Mouse (Mus musculus): ENCODE results near the gene Rapgef1. TPM values are rescaled to one million over a fixed set of nuclear protein-coding genes. Genes with fewer than 3 reads are reported as not detected.

The Rapgef1 gene
- polyA plus RNA-seq, 1 experiment = 75.7 TPM

DNA sequence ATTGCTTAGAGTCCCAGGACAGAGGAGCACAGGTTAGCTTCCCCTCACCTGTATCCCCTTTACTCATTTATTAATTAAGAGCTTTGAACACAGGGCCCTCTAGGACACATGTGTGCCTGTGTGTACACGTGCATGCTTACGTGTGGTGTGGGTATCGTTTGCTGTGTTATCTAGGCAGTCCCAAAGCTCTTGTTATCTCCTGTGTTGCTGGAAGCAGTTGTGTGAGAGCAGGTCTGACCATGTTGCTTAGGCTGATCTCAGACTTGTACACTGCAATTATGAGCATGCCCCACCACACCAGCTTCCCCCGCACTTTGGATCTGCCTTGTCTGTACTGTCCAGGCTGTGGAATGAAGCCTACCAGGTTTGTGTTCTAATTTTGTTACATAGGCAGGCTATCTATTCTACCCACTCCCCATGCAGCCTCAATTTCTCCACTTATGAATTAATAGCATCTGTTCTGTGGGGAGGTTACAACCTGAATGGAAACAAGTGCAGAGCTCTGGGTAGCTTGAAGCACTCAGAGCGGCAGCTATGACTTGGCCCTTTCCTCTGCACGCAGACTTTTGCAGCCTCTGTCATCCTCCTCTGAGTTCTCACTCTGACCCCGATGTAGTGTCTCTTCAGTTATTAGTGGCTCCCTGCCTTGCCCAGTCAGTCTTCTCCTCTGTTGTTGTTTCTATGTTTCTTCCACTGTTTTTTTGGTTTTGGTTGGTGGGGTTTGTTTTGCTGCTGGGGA, 63.9 kb downstream of the Rapgef1 start:
- no peak for TF ChIP-seq POLR2A (IDR thresholded peaks at IDR 0.05; ENCODE audit: insufficient read depth, low read depth, low read length)
- TF ChIP-seq CTCF (IDR thresholded peaks at IDR 0.05; ENCODE audit: insufficient read depth, low read depth, low read length) = no peak
- 85% methylated on average over 7 of the region's 7 CpGs for WGBS
- H3K4me3 ChIP-seq (ENCODE audit: insufficient read depth, low read depth, low read length) = no peak overlapping the region

DNA sequence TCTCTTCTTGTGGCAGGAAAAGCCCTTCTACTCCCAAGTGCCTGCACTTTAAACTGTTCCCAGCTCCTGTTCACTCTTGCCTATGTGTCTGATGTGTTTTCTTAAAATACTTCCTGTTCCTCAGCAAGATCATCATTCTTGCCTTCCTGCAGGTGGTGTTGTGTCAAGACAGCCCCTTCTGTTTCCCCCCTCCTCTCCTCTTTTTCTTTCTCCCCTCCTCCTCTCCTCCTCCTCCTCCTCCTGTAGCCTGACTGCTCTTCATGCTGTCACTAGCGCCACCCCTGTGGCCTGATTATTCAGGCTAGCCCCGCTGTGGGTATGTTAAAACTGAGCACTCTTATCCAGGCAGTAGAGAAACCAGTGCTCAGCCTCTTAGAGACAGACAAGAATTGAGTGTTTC, 65.0 kb downstream of the Rapgef1 start:
- H3K4me3 ChIP-seq (ENCODE audit: insufficient read depth, low read depth, low read length) = no peak overlapping the region
- H3K27ac ChIP-seq (ENCODE audit: insufficient read depth, low read depth, low read length) = no peak overlapping the region
- WGBS = 33% methylated on average over 2 of the region's 2 CpGs
- TF ChIP-seq CTCF (IDR thresholded peaks at IDR 0.05; ENCODE audit: insufficient read depth, low read depth, low read length) = no peak
- TF ChIP-seq POLR2A (IDR thresholded peaks at IDR 0.05; ENCODE audit: insufficient read depth, low read depth, low read length) = no peak
- H3K4me1 ChIP-seq (ENCODE audit: control insufficient read depth, insufficient read depth, low read length) = peaks cover 10% of the 10 kb centered on the region

More for the DNA sequence above, 63.9 kb downstream of the Rapgef1 start:
- no peak overlapping the region for H3K27ac ChIP-seq (ENCODE audit: insufficient read depth, low read depth, low read length)
- peaks cover 10% of the 10 kb centered on the region for H3K4me1 ChIP-seq (ENCODE audit: control insufficient read depth, insufficient read depth, low read length)

DNA sequence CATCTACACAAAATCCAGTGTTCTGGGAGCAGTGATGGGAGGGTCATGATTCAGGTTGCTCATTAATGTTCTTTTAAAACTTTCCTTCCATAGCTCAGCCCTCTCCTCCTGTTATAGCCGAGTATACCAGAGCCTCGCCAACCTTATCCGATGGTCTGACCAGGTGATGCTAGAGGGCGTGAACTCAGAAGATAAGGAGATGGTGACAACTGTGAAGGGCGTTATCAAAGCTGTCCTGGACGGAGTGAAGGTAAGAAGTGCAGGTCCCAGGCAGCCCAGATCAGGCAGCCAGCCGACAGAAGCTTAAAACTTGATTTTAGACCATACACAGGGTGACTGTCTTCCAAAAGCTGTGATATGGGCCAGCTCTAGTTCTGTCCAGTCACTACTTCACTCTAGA, 69.5 kb downstream of the Rapgef1 start:
- TF ChIP-seq POLR2A (IDR thresholded peaks at IDR 0.05; ENCODE audit: insufficient read depth, low read depth, low read length) (no peak), CTCF (IDR thresholded peaks at IDR 0.05; ENCODE audit: insufficient read depth, low read depth, low read length) (no peak)
- H3K27ac ChIP-seq (ENCODE audit: insufficient read depth, low read depth, low read length) = no peak overlapping the region
- 93% methylated on average over 7 of the region's 7 CpGs for WGBS

DNA sequence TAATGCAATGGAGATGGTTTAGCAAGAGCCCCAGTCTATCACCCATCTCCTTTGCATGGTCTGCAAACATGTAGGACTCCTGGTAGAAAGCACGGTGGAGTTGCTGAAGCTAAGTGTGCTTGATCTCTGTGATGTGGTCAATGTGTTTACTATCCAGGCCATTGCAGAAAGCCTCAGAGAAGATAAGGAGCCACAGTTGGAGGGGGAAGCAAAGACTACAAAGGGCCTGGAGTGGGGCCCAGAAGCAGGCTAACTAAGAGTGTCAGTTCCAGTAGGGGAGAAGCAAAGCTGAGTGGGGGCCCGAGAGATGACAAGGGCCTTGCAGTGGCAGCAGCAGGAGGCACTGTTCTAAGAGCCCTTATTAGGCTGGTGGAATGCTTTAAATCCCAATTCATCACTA, 70.0 kb downstream of the Rapgef1 start:
- Histone ChIP-seq H3K4me3 (ENCODE audit: insufficient read depth, low read depth, low read length) (no peak overlapping the region), H3K4me1 (ENCODE audit: control insufficient read depth, insufficient read depth, low read length) (peaks cover 12% of the 10 kb centered on the region), H3K27ac (ENCODE audit: insufficient read depth, low read depth, low read length) (no peak overlapping the region)
- WGBS = 49% methylated on average over 2 of the region's 2 CpGs
- no peak for TF ChIP-seq CTCF (IDR thresholded peaks at IDR 0.05; ENCODE audit: insufficient read depth, low read depth, low read length)
- TF ChIP-seq POLR2A (IDR thresholded peaks at IDR 0.05; ENCODE audit: insufficient read depth, low read depth, low read length) = no peak

More for the DNA sequence above, 69.5 kb downstream of the Rapgef1 start:
- H3K4me3 ChIP-seq (ENCODE audit: insufficient read depth, low read depth, low read length) = no peak overlapping the region
- H3K4me1 ChIP-seq (ENCODE audit: control insufficient read depth, insufficient read depth, low read length) = peaks cover 12% of the 10 kb centered on the region

DNA sequence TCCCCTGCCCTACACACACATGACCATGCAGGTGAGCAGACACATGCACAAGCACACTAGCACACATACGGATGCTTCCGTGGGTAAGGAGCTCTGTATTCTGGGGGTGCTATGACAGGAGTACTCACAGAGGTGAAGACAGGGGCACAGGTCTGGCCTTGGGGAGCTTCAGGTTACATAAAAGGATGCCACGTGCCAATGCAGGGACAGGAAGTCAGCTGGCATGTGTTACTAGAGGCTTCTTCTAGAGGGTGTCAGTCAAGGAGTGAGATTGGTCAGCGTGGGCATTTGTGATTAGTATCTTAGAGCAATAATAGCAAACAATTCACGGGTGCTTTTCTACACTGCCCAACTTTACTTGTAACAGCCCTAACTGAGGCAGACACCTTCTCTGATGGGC, 71.5 kb downstream of the Rapgef1 start:
- Histone ChIP-seq H3K4me1 (ENCODE audit: control insufficient read depth, insufficient read depth, low read length) (peaks cover 5% of the 10 kb centered on the region; the same call in 1 of the 2 replicates), H3K4me3 (ENCODE audit: insufficient read depth, low read depth, low read length) (no peak overlapping the region), H3K27ac (ENCODE audit: insufficient read depth, low read depth, low read length) (no peak overlapping the region)
- 88% methylated on average over 5 of the region's 5 CpGs for WGBS
- TF ChIP-seq POLR2A (IDR thresholded peaks at IDR 0.05; ENCODE audit: insufficient read depth, low read depth, low read length) (no peak), CTCF (IDR thresholded peaks at IDR 0.05; ENCODE audit: insufficient read depth, low read depth, low read length) (no peak)

DNA sequence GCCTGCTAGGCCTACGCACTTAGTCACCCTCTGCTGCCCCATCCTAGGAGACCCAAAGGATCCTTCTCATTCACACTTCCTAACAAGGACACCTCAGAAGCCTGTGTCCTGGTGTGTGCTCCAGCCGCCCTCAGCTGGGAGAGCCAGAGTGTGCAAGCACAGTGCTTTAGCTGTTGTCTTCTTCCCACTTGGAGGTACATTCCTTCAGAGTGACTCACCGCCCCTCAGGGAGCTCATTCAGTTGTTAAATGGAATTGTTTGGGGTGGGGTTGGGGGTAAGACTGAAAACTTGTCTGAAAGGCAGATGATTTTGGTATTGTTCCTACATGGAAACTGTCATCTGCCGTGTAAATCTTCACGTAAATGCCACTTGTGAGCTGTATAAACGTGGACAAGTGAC, 72.0 kb downstream of the Rapgef1 start:
- Histone ChIP-seq H3K4me1 (ENCODE audit: control insufficient read depth, insufficient read depth, low read length) (0 out of 2 replicates have a peak, but pooled peaks cover 2% of the 10 kb centered on the region), H3K4me3 (ENCODE audit: insufficient read depth, low read depth, low read length) (no peak overlapping the region), H3K27ac (ENCODE audit: insufficient read depth, low read depth, low read length) (no peak overlapping the region)
- TF ChIP-seq POLR2A (IDR thresholded peaks at IDR 0.05; ENCODE audit: insufficient read depth, low read depth, low read length) (no peak), CTCF (IDR thresholded peaks at IDR 0.05; ENCODE audit: insufficient read depth, low read depth, low read length) (no peak)
- 73% methylated on average over 6 of the region's 6 CpGs for WGBS

DNA sequence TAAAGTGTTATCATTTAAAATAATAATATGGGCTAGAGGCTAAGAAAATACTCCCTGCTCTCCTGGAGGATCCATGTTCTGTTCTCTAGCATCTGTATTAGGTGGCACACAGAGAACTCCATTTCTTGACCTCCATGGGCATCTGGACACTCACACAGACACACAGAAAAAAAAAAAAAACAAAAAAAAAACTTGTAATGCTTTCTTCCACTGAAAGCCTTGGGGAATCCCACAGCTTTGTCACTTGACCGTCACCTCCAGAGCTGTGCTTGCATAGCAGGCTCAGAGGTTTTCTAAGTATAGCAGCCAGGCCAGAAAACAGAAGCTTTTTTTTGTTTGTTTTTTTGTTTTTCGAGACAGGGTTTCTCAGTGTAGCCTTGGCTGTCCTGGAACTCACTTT, 72.7 kb downstream of the Rapgef1 start:
- TF ChIP-seq CTCF (IDR thresholded peaks at IDR 0.05; ENCODE audit: insufficient read depth, low read depth, low read length) (no peak), POLR2A (IDR thresholded peaks at IDR 0.05; ENCODE audit: insufficient read depth, low read depth, low read length) (no peak)
- H3K4me3 ChIP-seq (ENCODE audit: insufficient read depth, low read depth, low read length) = no peak overlapping the region
- H3K4me1 ChIP-seq (ENCODE audit: control insufficient read depth, insufficient read depth, low read length) = 0 out of 2 replicates have a peak, but pooled peaks cover 2% of the 10 kb centered on the region
- 91% methylated on average over 2 of the region's 2 CpGs for WGBS
- no peak overlapping the region for H3K27ac ChIP-seq (ENCODE audit: insufficient read depth, low read depth, low read length)

DNA sequence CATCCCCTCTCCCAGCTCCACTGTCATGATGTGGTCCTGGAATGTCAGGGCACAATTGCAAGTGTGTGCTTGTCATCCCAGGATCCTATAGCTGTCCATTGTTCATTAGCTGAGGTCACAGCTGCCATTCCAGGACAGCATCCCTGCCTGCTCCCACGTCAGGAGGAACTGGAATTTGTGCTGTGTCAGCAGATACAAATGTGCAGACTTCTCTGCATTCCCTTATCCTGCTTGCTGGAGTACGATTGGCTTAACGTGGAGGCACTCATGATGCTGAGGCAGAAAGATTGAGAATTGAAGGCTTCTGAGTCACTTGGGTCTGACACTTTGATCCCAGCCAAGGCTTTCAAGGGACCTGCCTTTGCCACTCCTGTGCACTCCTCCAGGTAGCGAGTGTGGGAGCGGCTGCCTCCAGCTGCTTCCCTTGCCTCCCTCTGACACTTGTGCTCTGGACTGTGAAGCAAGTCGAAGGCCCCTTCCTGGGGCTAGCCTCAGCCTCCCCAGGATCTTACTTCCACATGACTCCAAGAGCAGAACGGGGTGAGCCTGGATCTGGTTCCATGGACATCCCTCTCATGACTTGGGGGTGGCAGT, 76.8 kb downstream of the Rapgef1 start:
- H3K4me3 ChIP-seq (ENCODE audit: insufficient read depth, low read depth, low read length) = no peak overlapping the region
- TF ChIP-seq CTCF (IDR thresholded peaks at IDR 0.05; ENCODE audit: insufficient read depth, low read depth, low read length) = no peak
- no peak for TF ChIP-seq POLR2A (IDR thresholded peaks at IDR 0.05; ENCODE audit: insufficient read depth, low read depth, low read length)
- H3K27ac ChIP-seq (ENCODE audit: insufficient read depth, low read depth, low read length) = no peak overlapping the region
- H3K4me1 ChIP-seq (ENCODE audit: control insufficient read depth, insufficient read depth, low read length) = peaks cover 3% of the 10 kb centered on the region; the same call in 1 of the 2 replicates
- 85% methylated on average over 7 of the region's 7 CpGs for WGBS
